Mouse (Mus musculus): ENCODE measurements at regions not wholly inside any gene's neighbourhood (a gene's known extent, or its start where the extent isn't known, plus 50 kb on each side); places are given as distances from the start of the nearest gene placed in this dataset.
A peak's percentile ranks its signal among the peaks of the same experiment; 100 is the strongest.
"Not testable (repeated sequence)": the region's sequence is repeated elsewhere in the genome, so short reads cannot be mapped to it uniquely, and the experiment has no call there.

GRCm38 (mm10) chr9:3116311-3116710 is 79.6 kb downstream of the Gm10715 start:
- H3K4me2 ChIP-seq (replicated peaks; ENCODE audit: low read depth, low read length); H3K27me3 ChIP-seq (ENCODE audit: insufficient read depth, low read length); H3K9ac ChIP-seq (replicated peaks; ENCODE audit: low read length); H3K27ac ChIP-seq (ENCODE audit: low read length); H3K36me3 ChIP-seq (ENCODE audit: insufficient read depth, low read length); ATAC-seq (ENCODE audit: low FRiP score, low TSS enrichment); H3K4me3 ChIP-seq (ENCODE audit: low read length); H3K4me1 ChIP-seq (ENCODE audit: insufficient read depth, low read length): not testable (repeated sequence)
- 93% methylated on average over 20 of the region's 20 CpGs for WGBS
- peaks cover 10% of the 10 kb centered on the region for H3K9me3 ChIP-seq (ENCODE audit: low read length)

- Histone ChIP-seq H3K4me2 (replicated peaks; ENCODE audit: low read depth, low read length) (no peak overlapping the region), H3K9me3 (ENCODE audit: low read length) (peaks cover 28% of the 10 kb centered on the region), H3K9ac (replicated peaks; ENCODE audit: low read length) (no peak overlapping the region), H3K4me1 (ENCODE audit: insufficient read depth, low read length) (no peaks in the 10 kb centered on the region), H3K27ac (ENCODE audit: low read length) (no peak overlapping the region), H3K36me3 (ENCODE audit: insufficient read depth, low read length) (no peaks in the 10 kb centered on the region), H3K4me3 (ENCODE audit: low read length) (no peak overlapping the region), H3K27me3 (ENCODE audit: insufficient read depth, low read length) (no peaks in the 10 kb centered on the region)
- ATAC-seq (ENCODE audit: low FRiP score, low TSS enrichment): no peak
Observed at GRCm38 (mm10) chr9:3161181-3161580, 124.5 kb downstream of the Gm10715 start.

GRCm38 (mm10) chr9:3184343-3184742 is 147.7 kb downstream of the Gm10715 start:
- Histone ChIP-seq H3K4me3 (ENCODE audit: low read length) (no peak overlapping the region), H3K4me1 (ENCODE audit: insufficient read depth, low read length) (no peaks in the 10 kb centered on the region), H3K9ac (replicated peaks; ENCODE audit: low read length) (no peak overlapping the region), H3K27me3 (ENCODE audit: insufficient read depth, low read length) (no peaks in the 10 kb centered on the region), H3K36me3 (ENCODE audit: insufficient read depth, low read length) (no peaks in the 10 kb centered on the region), H3K27ac (ENCODE audit: low read length) (no peak overlapping the region), H3K9me3 (ENCODE audit: low read length) (peaks cover 18% of the 10 kb centered on the region), H3K4me2 (replicated peaks; ENCODE audit: low read depth, low read length) (no peak overlapping the region)
- no peak for ATAC-seq (ENCODE audit: low FRiP score, low TSS enrichment)

- H3K9me3 ChIP-seq (ENCODE audit: low read length): peaks cover 5% of the 10 kb centered on the region; the same call in 1 of the 2 replicates
- 0 out of 2 replicates have a peak, but pooled peaks have one; percentile 63 for ATAC-seq (ENCODE audit: low FRiP score, low TSS enrichment)
- no peaks in the 10 kb centered on the region for H3K4me1 ChIP-seq (ENCODE audit: insufficient read depth, low read length)
- no peaks in the 10 kb centered on the region for H3K36me3 ChIP-seq (ENCODE audit: insufficient read depth, low read length)
- WGBS: 34% methylated on average over 33 of the region's 33 CpGs
- no peaks in the 10 kb centered on the region for H3K27me3 ChIP-seq (ENCODE audit: insufficient read depth, low read length)
- no peak overlapping the region for H3K9ac ChIP-seq (replicated peaks; ENCODE audit: low read length)
- 0 out of 2 replicates have a peak overlapping the region, but pooled peaks have one; percentile 20 for H3K4me2 ChIP-seq (replicated peaks; ENCODE audit: low read depth, low read length)
- no peak overlapping the region for H3K27ac ChIP-seq (ENCODE audit: low read length)
- no peak overlapping the region for H3K4me3 ChIP-seq (ENCODE audit: low read length)
Observed at GRCm38 (mm10) chr9:3199151-3200018, 135.6 kb upstream of the Alkbh8 start.

GRCm38 (mm10) chr9:3200019-3200347 is 135.0 kb upstream of the Alkbh8 start:
- not testable (repeated sequence) for H3K4me3 ChIP-seq (ENCODE audit: low read length); H3K9ac ChIP-seq (replicated peaks; ENCODE audit: low read length); H3K27me3 ChIP-seq (ENCODE audit: insufficient read depth, low read length); H3K9me3 ChIP-seq (ENCODE audit: low read length); H3K27ac ChIP-seq (ENCODE audit: low read length); H3K36me3 ChIP-seq (ENCODE audit: insufficient read depth, low read length); H3K4me1 ChIP-seq (ENCODE audit: insufficient read depth, low read length); ATAC-seq (ENCODE audit: low FRiP score, low TSS enrichment)
- WGBS: 53% methylated on average over 16 of the region's 16 CpGs
- H3K4me2 ChIP-seq (replicated peaks; ENCODE audit: low read depth, low read length): 0 out of 2 replicates have a peak overlapping the region, but pooled peaks have one; percentile 20

GRCm38 (mm10) chr9:3208120-3208519 is 126.8 kb upstream of the Alkbh8 start:
- ATAC-seq (ENCODE audit: low FRiP score, low TSS enrichment); H3K4me2 ChIP-seq (replicated peaks; ENCODE audit: low read depth, low read length); H3K4me1 ChIP-seq (ENCODE audit: insufficient read depth, low read length); H3K36me3 ChIP-seq (ENCODE audit: insufficient read depth, low read length); H3K27me3 ChIP-seq (ENCODE audit: insufficient read depth, low read length); H3K9ac ChIP-seq (replicated peaks; ENCODE audit: low read length); H3K9me3 ChIP-seq (ENCODE audit: low read length); H3K27ac ChIP-seq (ENCODE audit: low read length); H3K4me3 ChIP-seq (ENCODE audit: low read length): not testable (repeated sequence)
- 95% methylated on average over 1 of the region's 1 CpGs for WGBS

- WGBS: 59% methylated on average over 10 of the region's 10 CpGs
- H3K27ac ChIP-seq (ENCODE audit: low read length): no peak overlapping the region
- H3K9ac ChIP-seq (replicated peaks; ENCODE audit: low read length): no peak overlapping the region
- H3K4me3 ChIP-seq (ENCODE audit: low read length): no peak overlapping the region
- no peak overlapping the region for H3K4me2 ChIP-seq (replicated peaks; ENCODE audit: low read depth, low read length)
- no peaks in the 10 kb centered on the region for H3K36me3 ChIP-seq (ENCODE audit: insufficient read depth, low read length)
- ATAC-seq (ENCODE audit: low FRiP score, low TSS enrichment): peak; percentile 100
- no peaks in the 10 kb centered on the region for H3K27me3 ChIP-seq (ENCODE audit: insufficient read depth, low read length)
- H3K9me3 ChIP-seq (ENCODE audit: low read length): peaks cover 10% of the 10 kb centered on the region; the same call in 1 of the 2 replicates
- no peaks in the 10 kb centered on the region for H3K4me1 ChIP-seq (ENCODE audit: insufficient read depth, low read length)
Observed at GRCm38 (mm10) chr9:3258396-3259300, 76.3 kb upstream of the Alkbh8 start.

- WGBS: 72% methylated on average over 5 of the region's 5 CpGs
- no peaks in the 10 kb centered on the region for H3K27me3 ChIP-seq (ENCODE audit: insufficient read depth, low read length)
- H3K4me3 ChIP-seq (ENCODE audit: low read length): no peak overlapping the region
- no peak for ATAC-seq (ENCODE audit: low FRiP score, low TSS enrichment)
- H3K4me1 ChIP-seq (ENCODE audit: insufficient read depth, low read length): no peaks in the 10 kb centered on the region
- no peak overlapping the region for H3K4me2 ChIP-seq (replicated peaks; ENCODE audit: low read depth, low read length)
- H3K9ac ChIP-seq (replicated peaks; ENCODE audit: low read length): no peak overlapping the region
- H3K36me3 ChIP-seq (ENCODE audit: insufficient read depth, low read length): no peaks in the 10 kb centered on the region
- H3K27ac ChIP-seq (ENCODE audit: low read length): no peak overlapping the region
- peaks cover 10% of the 10 kb centered on the region; the same call in 1 of the 2 replicates for H3K9me3 ChIP-seq (ENCODE audit: low read length)
Observed at GRCm38 (mm10) chr9:3260181-3260580, 74.8 kb upstream of the Alkbh8 start.

GRCm38 (mm10) chr9:3260860-3261259 is 74.1 kb upstream of the Alkbh8 start:
- Histone ChIP-seq H3K9me3 (ENCODE audit: low read length) (peaks cover 10% of the 10 kb centered on the region; the same call in 1 of the 2 replicates), H3K27ac (ENCODE audit: low read length) (no peak overlapping the region), H3K36me3 (ENCODE audit: insufficient read depth, low read length) (no peaks in the 10 kb centered on the region), H3K27me3 (ENCODE audit: insufficient read depth, low read length) (no peaks in the 10 kb centered on the region), H3K9ac (replicated peaks; ENCODE audit: low read length) (no peak overlapping the region), H3K4me1 (ENCODE audit: insufficient read depth, low read length) (no peaks in the 10 kb centered on the region), H3K4me2 (replicated peaks; ENCODE audit: low read depth, low read length) (no peak overlapping the region), H3K4me3 (ENCODE audit: low read length) (no peak overlapping the region)
- no peak for ATAC-seq (ENCODE audit: low FRiP score, low TSS enrichment)
- WGBS: 86% methylated on average over 2 of the region's 2 CpGs

- Histone ChIP-seq H3K4me2 (replicated peaks; ENCODE audit: low read depth, low read length) (no peak overlapping the region), H3K9me3 (ENCODE audit: low read length) (peaks cover 11% of the 10 kb centered on the region), H3K4me3 (ENCODE audit: low read length) (no peak overlapping the region), H3K4me1 (ENCODE audit: insufficient read depth, low read length) (no peaks in the 10 kb centered on the region), H3K27me3 (ENCODE audit: insufficient read depth, low read length) (no peaks in the 10 kb centered on the region), H3K9ac (replicated peaks; ENCODE audit: low read length) (no peak overlapping the region), H3K27ac (ENCODE audit: low read length) (no peak overlapping the region), H3K36me3 (ENCODE audit: insufficient read depth, low read length) (no peaks in the 10 kb centered on the region)
- no peak for ATAC-seq (ENCODE audit: low FRiP score, low TSS enrichment)
Observed at GRCm38 (mm10) chr9:3264467-3264866, 70.5 kb upstream of the Alkbh8 start.
